Mouse (Mus musculus) heart, postnatal 0 days (tissue): Measurements from ENCODE around the gene Zdhhc20.

Source experiments
- CTCF ChIP-seq: IDR thresholded peaks from 2 replicates; pipeline ENCODE4 v1.5.1; 2016; ENCODE audit warnings: antibody characterized with exemption, control low read depth, low read depth
- EP300 ChIP-seq: IDR thresholded peaks from 2 replicates; pipeline ENCODE4 v1.6.1; 2016; ENCODE audit warnings: antibody characterized with exemption, low read depth

- no peak for TF ChIP-seq EP300
- no peak for TF ChIP-seq CTCF
Measured at GRCm38 (mm10) chr14:57934666-57935065, 44.6 kb upstream of the Zdhhc20 start.
